Mouse (Mus musculus) liver, embryonic 15.5 days (tissue): ENCODE measurements at regions not wholly inside any gene's neighbourhood (a gene's known extent, or its start where the extent isn't known, plus 50 kb on each side); places are given as distances from the start of the nearest gene placed in this dataset.

Experiments used
- ATAC-seq: fragments of 200-750 bp; cut with Nextera tagmentation; 2 replicates; pipeline ENCODE4 v1.8.0; 2017; ENCODE audit warnings: moderate number of reproducible peaks, mild to moderate bottlenecking, moderate library complexity; ENCODE audit not compliant: insufficient read depth
- H3K27ac ChIP-seq: fragments of 300-500 bp; sonication (generic); replicated peaks from 2 replicates; pipeline ENCODE4 v1.5.1; 2015; ENCODE audit warnings: mild to moderate bottlenecking, inconsistent platforms
- H3K27me3 ChIP-seq: fragments of 300-500 bp; sonication (generic); 2 replicates; pipeline ENCODE4 v1.6.1; 2015; ENCODE audit warnings: mild to moderate bottlenecking, inconsistent platforms
- H3K36me3 ChIP-seq: fragments of 300-500 bp; sonication (generic); replicated peaks from 2 replicates; pipeline ENCODE4 v1.6.1; 2015; ENCODE audit warnings: moderate library complexity, mild to moderate bottlenecking, inconsistent platforms
- H3K4me1 ChIP-seq: fragments of 300-500 bp; sonication (generic); replicated peaks from 2 replicates; pipeline ENCODE4 v1.6.1; 2015; ENCODE audit warnings: inconsistent platforms
- H3K4me2 ChIP-seq: fragments of 300-500 bp; sonication (generic); 2 replicates; pipeline ENCODE4 v1.6.1; 2015; ENCODE audit warnings: moderate library complexity, mild to moderate bottlenecking, inconsistent platforms
- H3K4me3 ChIP-seq: fragments of 300-500 bp; sonication (generic); replicated peaks from 2 replicates; pipeline ENCODE4 v1.5.1; 2015; ENCODE audit warnings: mild to moderate bottlenecking, inconsistent platforms
- H3K9ac ChIP-seq: fragments of 300-500 bp; sonication (generic); 2 replicates; pipeline ENCODE4 v1.6.1; 2015; ENCODE audit warnings: moderate library complexity, mild to moderate bottlenecking, inconsistent platforms
- H3K9me3 ChIP-seq: fragments of 300-500 bp; sonication (generic); replicated peaks from 2 replicates; pipeline ENCODE4 v1.6.1; 2016; ENCODE audit warnings: inconsistent platforms
- WGBS: fragments of 180-500 bp; shearing (Covaris S2); methylation state at CpG from one replicate; pipeline ENCODE4 v1.1.7; 2015; ENCODE audit warnings: mixed read lengths; ENCODE audit not compliant: insufficient replicate concordance; 5-methylcytosine and 5-hydroxymethylcytosine counted together

DNA sequence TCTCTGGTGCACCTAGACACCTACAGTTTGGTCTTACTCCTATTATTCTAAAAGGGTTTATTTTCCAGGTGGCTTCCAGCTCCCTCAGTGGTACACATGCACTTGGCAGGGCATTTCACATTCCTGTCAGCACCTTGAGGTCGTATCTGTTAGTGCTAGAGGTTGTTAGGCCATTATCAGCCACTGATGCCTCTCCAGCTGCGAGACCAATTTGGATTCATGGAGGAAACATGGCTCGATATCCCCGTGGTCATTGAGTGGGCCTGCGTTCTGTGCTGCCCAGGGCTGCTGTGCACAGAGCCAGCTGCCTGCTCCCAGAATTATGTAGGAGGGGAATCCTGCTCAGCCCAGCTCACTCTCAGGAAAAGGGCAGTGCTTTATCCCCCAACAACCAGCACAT, 60.1 kb upstream of the Irx1 start:
- no peak for ATAC-seq
- H3K9me3 ChIP-seq, result no peaks in the 10 kb centered on the region
- H3K4me1 ChIP-seq, result no peaks in the 10 kb centered on the region
- H3K4me2 ChIP-seq, result no peak overlapping the region
- H3K4me3 ChIP-seq, result no peak overlapping the region
- no peaks in the 10 kb centered on the region for H3K36me3 ChIP-seq
- H3K9ac ChIP-seq, result no peak overlapping the region
- no peaks in the 10 kb centered on the region for H3K27me3 ChIP-seq
- H3K27ac ChIP-seq, result no peak overlapping the region
- WGBS, result 52% methylated on average over 5 of the region's 5 CpGs

DNA sequence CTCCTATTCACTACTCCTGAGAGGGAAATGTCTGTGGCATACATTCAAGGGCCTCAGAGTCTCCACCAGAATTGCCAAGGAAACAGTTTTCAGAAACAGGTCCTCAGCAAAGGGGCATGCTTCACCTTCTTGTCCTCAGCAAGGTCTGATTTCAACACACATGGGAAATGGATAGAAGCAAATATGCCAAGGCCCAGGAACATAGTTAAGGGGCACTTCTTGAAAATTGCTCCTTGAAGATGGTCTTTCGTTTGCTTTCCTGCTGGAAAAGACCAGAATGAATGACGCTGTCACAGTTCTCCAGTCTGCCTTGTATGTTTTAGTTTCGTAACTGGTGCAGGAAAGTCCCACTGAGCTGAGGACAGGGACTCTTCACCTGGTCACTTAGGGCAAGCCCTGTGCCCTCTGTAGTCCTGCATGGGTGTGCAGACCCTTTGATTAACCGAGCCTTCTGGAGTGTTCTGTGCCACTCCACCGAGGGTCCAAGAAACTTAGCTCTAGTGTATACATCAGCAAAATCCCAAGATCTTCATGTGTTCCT, 80.5 kb upstream of the Irx1 start:
- Histone ChIP-seq H3K27me3 (no peaks in the 10 kb centered on the region), H3K27ac (no peak overlapping the region), H3K4me1 (no peaks in the 10 kb centered on the region), H3K9me3 (no peaks in the 10 kb centered on the region), H3K4me2 (no peak overlapping the region), H3K9ac (no peak overlapping the region), H3K36me3 (no peaks in the 10 kb centered on the region), H3K4me3 (no peak overlapping the region)
- 60% methylated on average over 5 of the region's 5 CpGs for WGBS
- no peak for ATAC-seq

GRCm38 (mm10) chr13:72056469-72056868, 92.9 kb upstream of the Irx1 start:
- Histone ChIP-seq H3K4me1 (no peaks in the 10 kb centered on the region), H3K4me2 (no peak overlapping the region), H3K27ac (no peak overlapping the region), H3K36me3 (no peaks in the 10 kb centered on the region), H3K9me3 (no peaks in the 10 kb centered on the region), H3K4me3 (no peak overlapping the region), H3K27me3 (no peaks in the 10 kb centered on the region), H3K9ac (no peak overlapping the region)
- no peak for ATAC-seq
- WGBS, result 71% methylated on average over 3 of the region's 3 CpGs

DNA sequence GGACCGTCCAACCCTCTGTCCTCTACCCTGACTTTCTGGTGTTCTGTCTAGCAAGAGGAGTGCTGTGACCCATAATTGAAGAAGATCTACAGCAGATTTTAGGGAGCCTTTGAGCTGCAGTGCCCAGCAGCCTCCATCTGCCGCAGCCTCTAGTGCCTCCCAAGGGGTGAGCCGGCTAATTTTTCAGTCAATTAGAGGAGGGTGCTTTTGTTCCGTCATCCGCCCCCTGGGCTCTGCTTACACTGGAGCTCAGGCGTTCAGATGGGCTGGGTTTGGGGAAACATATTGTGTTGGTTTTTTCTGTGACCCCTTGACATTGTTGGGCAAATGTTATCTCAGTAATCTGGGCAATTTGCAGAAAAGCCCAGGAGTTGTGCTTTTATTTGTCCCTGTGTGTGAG, 98.1 kb upstream of the Irx1 start:
- ATAC-seq, result no peak
- no peaks in the 10 kb centered on the region for H3K27me3 ChIP-seq
- no peaks in the 10 kb centered on the region for H3K9me3 ChIP-seq
- H3K4me2 ChIP-seq, result no peak overlapping the region
- no peak overlapping the region for H3K4me3 ChIP-seq
- no peak overlapping the region for H3K27ac ChIP-seq
- H3K36me3 ChIP-seq, result no peaks in the 10 kb centered on the region
- no peak overlapping the region for H3K9ac ChIP-seq
- WGBS, result 64% methylated on average over 6 of the region's 6 CpGs
- H3K4me1 ChIP-seq, result no peaks in the 10 kb centered on the region

GRCm38 (mm10) chr13:72063278-72063761, 99.8 kb upstream of the Irx1 start:
- WGBS, result 48% methylated on average over 5 of the region's 5 CpGs
- Histone ChIP-seq H3K27me3 (no peaks in the 10 kb centered on the region), H3K4me3 (no peak overlapping the region), H3K4me2 (no peak overlapping the region), H3K27ac (no peak overlapping the region), H3K9me3 (no peaks in the 10 kb centered on the region), H3K4me1 (no peaks in the 10 kb centered on the region), H3K36me3 (no peaks in the 10 kb centered on the region), H3K9ac (no peak overlapping the region)
- ATAC-seq, result no peak

DNA sequence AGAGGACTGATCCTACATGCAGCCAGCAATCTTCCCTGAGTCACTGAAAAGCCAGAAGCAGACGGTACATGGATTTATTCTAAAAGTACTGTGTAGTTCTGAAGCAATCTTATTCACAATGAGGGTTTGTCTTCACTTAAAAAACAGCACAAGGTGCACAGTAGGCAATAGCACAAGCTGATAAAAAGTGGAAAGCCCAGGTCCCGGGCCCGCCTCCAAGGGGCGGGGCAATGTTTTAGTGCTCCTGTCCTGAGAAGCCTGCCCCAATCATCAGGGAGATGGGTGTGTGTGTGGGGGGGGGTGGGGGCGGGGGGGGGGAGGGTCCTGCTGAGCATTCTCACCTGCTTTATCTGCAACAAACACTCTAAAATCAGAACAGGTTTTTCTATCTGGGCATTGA, 133.1 kb upstream of the Irx1 start:
- Histone ChIP-seq H3K27ac (no peak overlapping the region), H3K9me3 (no peaks in the 10 kb centered on the region), H3K4me2 (no peak overlapping the region), H3K36me3 (no peaks in the 10 kb centered on the region), H3K4me3 (no peak overlapping the region), H3K9ac (no peak overlapping the region), H3K27me3 (no peaks in the 10 kb centered on the region), H3K4me1 (no peaks in the 10 kb centered on the region)
- 40% methylated on average over 4 of the region's 5 CpGs for WGBS
- ATAC-seq, result no peak

DNA sequence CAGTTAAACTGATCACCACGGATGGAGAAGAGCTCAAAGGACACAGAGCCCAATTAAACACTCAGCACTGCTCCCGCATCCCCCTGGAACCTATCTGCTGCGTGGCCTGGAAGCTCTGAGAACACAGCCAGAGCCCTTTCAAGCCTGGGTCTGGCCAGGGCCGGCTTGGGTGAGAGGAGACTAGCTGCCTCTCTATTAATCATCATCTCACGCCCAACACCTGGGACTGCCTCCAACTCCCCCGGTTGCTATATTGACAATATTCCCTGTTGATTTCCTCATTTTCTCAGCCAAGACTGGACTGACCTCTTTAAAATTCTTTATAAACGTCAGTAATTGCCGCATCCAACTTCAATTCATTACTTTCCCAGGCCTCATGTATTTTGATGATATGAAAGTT, 133.7 kb upstream of the Irx1 start:
- Histone ChIP-seq H3K4me2 (no peak overlapping the region), H3K36me3 (no peaks in the 10 kb centered on the region), H3K9me3 (no peaks in the 10 kb centered on the region), H3K27me3 (no peaks in the 10 kb centered on the region), H3K4me1 (no peaks in the 10 kb centered on the region), H3K4me3 (no peak overlapping the region), H3K9ac (no peak overlapping the region), H3K27ac (no peak overlapping the region)
- WGBS, result 54% methylated on average over 8 of the region's 8 CpGs
- ATAC-seq, result no peak

- Histone ChIP-seq H3K4me2 (no peak overlapping the region), H3K4me1 (no peaks in the 10 kb centered on the region), H3K27me3 (no peaks in the 10 kb centered on the region), H3K27ac (no peak overlapping the region), H3K36me3 (no peaks in the 10 kb centered on the region), H3K9me3 (no peaks in the 10 kb centered on the region), H3K9ac (no peak overlapping the region), H3K4me3 (no peak overlapping the region)
- WGBS, result 72% methylated on average over 11 of the region's 11 CpGs
- ATAC-seq, result no peak
Measured at GRCm38 (mm10) chr13:72097811-72098210, 134.3 kb upstream of the Irx1 start.

GRCm38 (mm10) chr13:72100741-72101140, 137.2 kb upstream of the Irx1 start:
- Histone ChIP-seq H3K27me3 (no peaks in the 10 kb centered on the region), H3K9ac (no peak overlapping the region), H3K4me2 (no peak overlapping the region), H3K4me3 (no peak overlapping the region), H3K36me3 (no peaks in the 10 kb centered on the region), H3K9me3 (no peaks in the 10 kb centered on the region), H3K27ac (no peak overlapping the region), H3K4me1 (no peaks in the 10 kb centered on the region)
- ATAC-seq, result no peak
- 66% methylated on average over 5 of the region's 5 CpGs for WGBS

- no peaks in the 10 kb centered on the region for H3K36me3 ChIP-seq
- H3K27ac ChIP-seq, result no peak overlapping the region
- no peak for ATAC-seq
- WGBS, result 30% methylated on average over 1 of the region's 1 CpGs
- H3K4me3 ChIP-seq, result no peak overlapping the region
- H3K27me3 ChIP-seq, result no peaks in the 10 kb centered on the region
- no peaks in the 10 kb centered on the region for H3K4me1 ChIP-seq
- H3K4me2 ChIP-seq, result no peak overlapping the region
- no peaks in the 10 kb centered on the region for H3K9me3 ChIP-seq
- H3K9ac ChIP-seq, result no peak overlapping the region
Measured at GRCm38 (mm10) chr13:72108666-72109065, 145.1 kb upstream of the Irx1 start.

GRCm38 (mm10) chr13:72113942-72114341, 150.4 kb upstream of the Irx1 start:
- Histone ChIP-seq H3K4me1 (no peaks in the 10 kb centered on the region), H3K27ac (no peak overlapping the region), H3K4me3 (no peak overlapping the region), H3K9me3 (no peaks in the 10 kb centered on the region), H3K36me3 (no peaks in the 10 kb centered on the region), H3K27me3 (no peaks in the 10 kb centered on the region), H3K9ac (no peak overlapping the region), H3K4me2 (no peak overlapping the region)
- 56% methylated on average over 4 of the region's 4 CpGs for WGBS
- no peak for ATAC-seq
